In the genomic region with DNA sequence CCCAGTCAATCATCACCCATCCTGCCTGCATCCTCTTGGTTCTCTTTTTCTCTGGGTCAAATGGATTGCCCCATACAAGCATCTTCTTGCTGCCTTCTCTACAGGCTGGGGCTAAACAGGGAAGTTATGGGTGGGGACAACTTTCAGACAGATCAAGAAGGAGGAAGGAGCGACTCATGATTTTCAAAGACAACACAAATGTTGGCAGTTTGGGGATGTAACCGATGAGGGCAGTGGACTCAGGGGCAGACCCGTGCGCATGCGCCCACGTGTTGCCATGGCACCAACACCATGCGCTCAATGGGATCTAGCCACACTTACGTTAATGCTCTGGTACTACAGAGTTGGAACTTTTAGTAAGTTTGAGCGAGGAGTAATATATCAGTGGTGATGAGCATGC, we compare ENCODE assay signal across 10 mouse cellular contexts.
DNase-seq lines count a peak whose midpoint lies in the region; TF ChIP-seq lines count a peak whose summit lies in the region.
"Had no signal": no experiment of that assay in that cellular context is flagged by ENCODE, and none has a peak within 500 bp of the region (broad histone marks: within the 10 kb centered on the region; RNA-seq: fewer than 3 reads in every experiment).

No protein-coding gene starts in this region.

- no peaks in the 10 kb centered on the region for H3K36me3 ChIP-seq in thymus, adult 2 months (ENCODE audit: control insufficient read depth, insufficient read depth, low read length)
- H3K36me3 ChIP-seq: G1E had no signal

- 55% methylated on average over 9 of the region's 9 CpGs for WGBS in thymus, adult 2 months

- TF ChIP-seq CTCF in thymus, adult 2 months (IDR thresholded peaks at IDR 0.05; ENCODE audit: borderline replicate concordance, control insufficient read depth, extremely low read depth, insufficient read depth, low read length, poor library complexity), result no peak

- peak; percentile 1 for DNase-seq in spleen, adult 12 weeks (ENCODE audit: low spot score)
- no peak for DNase-seq in spleen, postnatal 14 days (ENCODE audit: low spot score in 2 of 2)
- DNase-seq in heart, postnatal 4 days, result peak; percentile 18
- DNase-seq in lung, postnatal 36 days, result peak; percentile 71
- DNase-seq in thymus, adult 2 months, result no peak
- no peak for DNase-seq in adipocyte (ENCODE audit: low spot score)
- DNase-seq in cerebellum, adult 18-20 months, result no peak
- DNase-seq: thymus, postnatal 36 days had no signal

- no peaks in the 10 kb centered on the region for H3K27me3 ChIP-seq in thymus, adult 2 months (ENCODE audit: control insufficient read depth, insufficient read depth, low read length)

- peaks cover 2% of the 10 kb centered on the region; the same call in 1 of the 2 replicates for H3K4me1 ChIP-seq in thymus, adult 2 months (replicated peaks; ENCODE audit: control insufficient read depth, insufficient read depth, low read length)

- no peak overlapping the region for H3K27ac ChIP-seq in thymus, adult 2 months (ENCODE audit: control insufficient read depth, insufficient read depth, low read length)
- H3K27ac ChIP-seq: hindbrain, embryonic 14.5 days had no signal

- no peak overlapping the region for H3K4me3 ChIP-seq in thymus, adult 2 months (ENCODE audit: control insufficient read depth, insufficient read depth, low read length)

- TF ChIP-seq POLR2A in thymus, adult 2 months (IDR thresholded peaks at IDR 0.05; ENCODE audit: control insufficient read depth, extremely low read depth, insufficient read depth, low read length, poor library complexity), result no peak

Comparison
In these comparisons a context has a peak if more than half of its experiments do, and no peak if none do; other contexts are left out.
1. DNase-seq: peak in spleen, adult 12 weeks (single experiment), heart, postnatal 4 days (single experiment) and lung, postnatal 36 days (single experiment); none in spleen, postnatal 14 days (0 of 2), thymus, adult 2 months (single experiment), adipocyte (single experiment) and cerebellum, adult 18-20 months (0 of 2).